Comparison of ENCODE assay signal across 22 mouse cellular contexts in the genomic region with DNA sequence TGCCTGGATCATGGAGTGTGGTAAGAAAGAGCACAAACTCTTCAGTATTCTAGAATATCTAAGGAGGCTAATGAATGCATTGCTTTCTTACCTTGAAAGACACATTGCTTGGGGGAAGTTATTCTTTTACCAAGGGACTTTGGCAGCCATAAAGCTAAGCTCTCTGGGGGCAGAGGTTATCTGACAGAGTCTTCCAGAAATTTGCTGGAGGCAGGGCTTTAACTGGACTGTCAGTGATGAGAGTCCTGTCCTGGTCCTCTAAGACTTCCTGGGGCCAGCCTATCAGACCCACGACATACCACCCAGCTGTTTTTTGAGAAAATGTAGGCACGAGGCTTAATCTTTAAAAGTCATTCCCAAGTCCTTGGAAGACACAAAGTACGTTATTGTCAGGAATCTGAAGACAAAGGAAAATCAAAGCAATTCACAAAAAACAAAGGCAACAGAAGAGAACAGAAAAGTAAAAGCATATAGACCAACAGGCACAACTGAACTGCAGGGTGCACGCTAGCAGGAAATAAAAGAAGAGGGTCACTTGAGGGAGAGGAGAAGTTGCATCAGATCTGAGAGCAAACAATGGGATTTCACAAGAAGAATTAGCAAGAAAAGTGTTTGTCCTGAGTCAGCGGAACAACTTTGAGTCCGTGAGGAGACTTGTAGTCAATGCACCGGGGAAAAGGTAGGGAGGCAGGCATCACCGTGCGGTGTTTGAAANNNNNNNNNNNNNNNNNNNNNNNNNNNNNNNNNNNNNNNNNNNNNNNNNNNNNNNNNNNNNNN.
DNase-seq lines count a peak whose midpoint lies in the region; ATAC-seq lines count a peak whose summit lies in the region.
"Had no signal": no experiment of that assay in that cellular context is flagged by ENCODE, and none has a peak within 500 bp of the region (broad histone marks: within the 10 kb centered on the region; RNA-seq: fewer than 3 reads in every experiment).

No protein-coding gene starts in this region.

- H3K4me3 ChIP-seq in kidney, embryonic 16.5 days (ENCODE audit: low read length), result no peak overlapping the region
- H3K4me3 ChIP-seq in lung, embryonic 16.5 days (ENCODE audit: low read length), result no peak overlapping the region
- no peak overlapping the region for H3K4me3 ChIP-seq in hindbrain, embryonic 10.5 days
- no peak overlapping the region for H3K4me3 ChIP-seq in limb, embryonic 10.5 days
- H3K4me3 ChIP-seq: forebrain, embryonic 12.5 days; heart, adult 2 months; heart, embryonic 15.5 days; left cerebral cortex, adult 2 months; limb, embryonic 12.5 days; liver, embryonic 13.5 days had no signal

- no peak for ATAC-seq in kidney, embryonic 16.5 days (ENCODE audit: low FRiP score, low TSS enrichment)
- ATAC-seq in granulocyte monocyte progenitor cell, adult 5-6 weeks (replicated peaks; ENCODE audit: poor library complexity, severe bottlenecking), result peak; percentile 72
- peak; percentile 37; the same call in 1 of the 2 replicates for ATAC-seq in lung, embryonic 16.5 days (ENCODE audit: low read depth)
- peak; percentile 46; the same call in 1 of the 2 replicates for ATAC-seq in megakaryocyte progenitor cell, adult 5-6 weeks (replicated peaks; ENCODE audit: poor library complexity)
- ATAC-seq: hindbrain, embryonic 16.5 days had no signal

- WGBS in kidney, embryonic 16.5 days, result 70% methylated on average over 9 of the region's 9 CpGs
- 37% methylated on average over 9 of the region's 9 CpGs for WGBS in lung, embryonic 16.5 days
- 59% methylated on average over 9 of the region's 9 CpGs for WGBS in hindbrain, embryonic 10.5 days
- 75% methylated on average over 9 of the region's 9 CpGs for WGBS in limb, embryonic 10.5 days

- no peak overlapping the region for H3K9ac ChIP-seq in kidney, embryonic 16.5 days (replicated peaks; ENCODE audit: low read length)
- no peak overlapping the region for H3K9ac ChIP-seq in lung, embryonic 16.5 days (ENCODE audit: low read length)
- H3K9ac ChIP-seq: forebrain, embryonic 12.5 days; heart, embryonic 15.5 days; limb, embryonic 12.5 days; liver, embryonic 13.5 days had no signal

- no peaks in the 10 kb centered on the region for H3K27me3 ChIP-seq in kidney, embryonic 16.5 days (ENCODE audit: insufficient read depth, low read length)
- H3K27me3 ChIP-seq in lung, embryonic 16.5 days (ENCODE audit: control insufficient read depth, insufficient read depth, low read depth, low read length), result no peaks in the 10 kb centered on the region
- H3K27me3 ChIP-seq in hindbrain, embryonic 10.5 days (ENCODE audit: insufficient read depth, poor library complexity, severe bottlenecking), result no peaks in the 10 kb centered on the region
- H3K27me3 ChIP-seq in limb, embryonic 10.5 days (ENCODE audit: low read depth, poor library complexity, severe bottlenecking), result no peaks in the 10 kb centered on the region
- H3K27me3 ChIP-seq: forebrain, embryonic 12.5 days; heart, embryonic 15.5 days; limb, embryonic 12.5 days; liver, embryonic 13.5 days had no signal

- no peaks in the 10 kb centered on the region for H3K36me3 ChIP-seq in kidney, embryonic 16.5 days (ENCODE audit: insufficient read depth, low read length)
- H3K36me3 ChIP-seq in lung, embryonic 16.5 days (ENCODE audit: control insufficient read depth, insufficient read depth, low read length), result no peaks in the 10 kb centered on the region
- H3K36me3 ChIP-seq in hindbrain, embryonic 10.5 days, result no peaks in the 10 kb centered on the region
- H3K36me3 ChIP-seq in limb, embryonic 10.5 days, result no peaks in the 10 kb centered on the region
- H3K36me3 ChIP-seq: forebrain, embryonic 12.5 days; heart, embryonic 15.5 days; limb, embryonic 12.5 days; liver, embryonic 13.5 days had no signal

- H3K4me2 ChIP-seq in kidney, embryonic 16.5 days (replicated peaks; ENCODE audit: low read depth, low read length), result no peak overlapping the region
- no peak overlapping the region for H3K4me2 ChIP-seq in lung, embryonic 16.5 days (ENCODE audit: low read depth, low read length)
- H3K4me2 ChIP-seq: forebrain, embryonic 12.5 days; heart, embryonic 15.5 days; limb, embryonic 12.5 days; liver, embryonic 13.5 days had no signal

- H3K27ac ChIP-seq in kidney, embryonic 16.5 days (ENCODE audit: low read length), result no peak overlapping the region
- peak overlapping the region; percentile 71 for H3K27ac ChIP-seq in lung, embryonic 16.5 days (ENCODE audit: low read length)
- H3K27ac ChIP-seq in hindbrain, embryonic 10.5 days, result no peak overlapping the region
- no peak overlapping the region for H3K27ac ChIP-seq in limb, embryonic 10.5 days
- H3K27ac ChIP-seq: forebrain, embryonic 12.5 days; heart, adult 2 months; heart, embryonic 15.5 days; kidney, postnatal 0 days; left cerebral cortex, adult 2 months; limb, embryonic 12.5 days; liver, embryonic 13.5 days had no signal

- no peaks in the 10 kb centered on the region for H3K4me1 ChIP-seq in kidney, embryonic 16.5 days (ENCODE audit: insufficient read depth, low read length)
- H3K4me1 ChIP-seq in lung, embryonic 16.5 days (replicated peaks; ENCODE audit: control insufficient read depth, insufficient read depth, low read length), result peaks cover 15% of the 10 kb centered on the region
- H3K4me1 ChIP-seq in hindbrain, embryonic 10.5 days (replicated peaks), result peaks cover 25% of the 10 kb centered on the region
- H3K4me1 ChIP-seq in limb, embryonic 10.5 days, result peaks cover 22% of the 10 kb centered on the region
- H3K4me1 ChIP-seq: forebrain, embryonic 12.5 days; heart, embryonic 15.5 days; liver, embryonic 13.5 days had no signal

- DNase-seq in kidney, postnatal 36 days, result peak; percentile 10 to 36
- DNase-seq in hindbrain, embryonic 10.5 days (ENCODE audit: low spot score), result no peak
- DNase-seq in spleen, postnatal 36 days (ENCODE audit: low spot score in 2 of 2), result no peak
- no peak for DNase-seq in limb, embryonic 10.5 days (ENCODE audit: low spot score)
- DNase-seq: adrenal gland, adult 2 months; cerebellum, adult 9-10 months; gastrocnemius, postnatal 10 days; heart, adult 2 months; heart, postnatal 4 days; layer of hippocampus, adult 9-11 months; liver, embryonic 13.5 days; right cerebral cortex, postnatal 25 days had no signal

- H3K9me3 ChIP-seq in kidney, embryonic 16.5 days (ENCODE audit: low read length), result no peaks in the 10 kb centered on the region
- H3K9me3 ChIP-seq in lung, embryonic 16.5 days (ENCODE audit: control insufficient read depth, low read length), result no peaks in the 10 kb centered on the region
- 0 out of 2 replicates have a peak, but pooled peaks cover 3% of the 10 kb centered on the region for H3K9me3 ChIP-seq in hindbrain, embryonic 10.5 days
- no peaks in the 10 kb centered on the region for H3K9me3 ChIP-seq in limb, embryonic 10.5 days (replicated peaks)
- H3K9me3 ChIP-seq: forebrain, embryonic 12.5 days; heart, embryonic 15.5 days; limb, embryonic 12.5 days; liver, embryonic 13.5 days had no signal

Comparison
In these comparisons a context has a peak if more than half of its experiments do, and no peak if none do; other contexts are left out.
1. DNase-seq: peak in kidney, postnatal 36 days (2 of 2); none in hindbrain, embryonic 10.5 days (single experiment), spleen, postnatal 36 days (0 of 2) and limb, embryonic 10.5 days (single experiment).